Mouse (Mus musculus) G1E (cell line): ENCODE results near the gene 3830406C13Rik. TPM values are rescaled to one million over a fixed set of nuclear protein-coding genes. Genes with fewer than 3 reads are reported as not detected.

Experiments
- ATAC-seq: 2 replicates; pipeline ENCODE4 v1.8.0; 2016; ENCODE audit warnings: mild to moderate bottlenecking; ENCODE audit not compliant: insufficient number of reproducible peaks, poor library complexity, low FRiP score, severe bottlenecking; ENCODE audit errors: extremely low read depth
- DNase-seq: peaks from one replicate; pipeline ENCODE4 v3.0.0; 2012; ENCODE audit warnings: low spot score
- H3K27me3 ChIP-seq: 2 replicates; pipeline ENCODE4 v1.6.1; 2012; ENCODE audit warnings: mild to moderate bottlenecking, low read length, inconsistent platforms; ENCODE audit not compliant: insufficient read depth
- H3K36me3 ChIP-seq: replicated peaks from 2 replicates; pipeline ENCODE3; 2012; ENCODE audit warnings: mild to moderate bottlenecking, inconsistent platforms
- H3K4me1 ChIP-seq: 2 replicates; pipeline ENCODE4 v1.6.1; 2012; ENCODE audit warnings: low read depth, low read length, inconsistent platforms, mixed read lengths; ENCODE audit not compliant: insufficient read depth
- H3K4me3 ChIP-seq: 2 replicates; pipeline ENCODE4 v1.5.1; 2012; ENCODE audit warnings: low read depth, mild to moderate bottlenecking, inconsistent platforms, low read length, moderate library complexity, mixed read lengths
- H3K9me3 ChIP-seq: replicated peaks from 2 replicates; pipeline ENCODE4 v1.6.1; 2012; ENCODE audit warnings: inconsistent platforms
- CTCF ChIP-seq: IDR thresholded peaks from 2 replicates; pipeline ENCODE4 v1.5.1; 2012; ENCODE audit warnings: low read depth, low read length, inconsistent platforms, mixed read lengths
- GATA1 ChIP-seq: IDR thresholded peaks from 2 replicates; pipeline ENCODE4 v1.6.1; 2012; ENCODE audit warnings: borderline replicate concordance, low read length, inconsistent platforms, mixed read lengths
- GATA2 ChIP-seq: IDR thresholded peaks from 2 replicates; pipeline ENCODE4 v1.6.1; 2012; ENCODE audit warnings: low read depth, low read length, inconsistent platforms, borderline replicate concordance
- POLR2AphosphoS5 ChIP-seq: IDR thresholded peaks from 2 replicates; pipeline ENCODE4 v1.6.1; 2012; ENCODE audit warnings: low read depth, low read length, inconsistent platforms; ENCODE audit not compliant: insufficient replicate concordance
- TAL1 ChIP-seq: conservative IDR thresholded peaks from 2 replicates; pipeline ENCODE4 v1.6.1; 2012; ENCODE audit warnings: low read depth, low read length, inconsistent platforms, mixed read lengths
- polyA plus RNA-seq: library from polyadenylated mRNA; stranded (reverse); fragments of >175 nt; gene quantifications from 2 replicates; pipeline ENCODE4 v1.2.3, GENCODE M21; 2012
- total RNA-seq, 2 experiments: library from RNA; stranded (forward) in 1 of 2; stranded (reverse) in 1 of 2; fragments of 200-1000 nt in 1 of 2; fragments of >200 nt in 1 of 2; fragmentation: Nextera tagmentation in 1 of 2; gene quantifications; 2 replicates each; pipeline ENCODE4 v1.2.3; 2014 to 2017

The 3830406C13Rik gene
- total and polyA plus RNA-seq, 3 experiments: 3.1 to 52.1 (median 30.9) TPM

DNA sequence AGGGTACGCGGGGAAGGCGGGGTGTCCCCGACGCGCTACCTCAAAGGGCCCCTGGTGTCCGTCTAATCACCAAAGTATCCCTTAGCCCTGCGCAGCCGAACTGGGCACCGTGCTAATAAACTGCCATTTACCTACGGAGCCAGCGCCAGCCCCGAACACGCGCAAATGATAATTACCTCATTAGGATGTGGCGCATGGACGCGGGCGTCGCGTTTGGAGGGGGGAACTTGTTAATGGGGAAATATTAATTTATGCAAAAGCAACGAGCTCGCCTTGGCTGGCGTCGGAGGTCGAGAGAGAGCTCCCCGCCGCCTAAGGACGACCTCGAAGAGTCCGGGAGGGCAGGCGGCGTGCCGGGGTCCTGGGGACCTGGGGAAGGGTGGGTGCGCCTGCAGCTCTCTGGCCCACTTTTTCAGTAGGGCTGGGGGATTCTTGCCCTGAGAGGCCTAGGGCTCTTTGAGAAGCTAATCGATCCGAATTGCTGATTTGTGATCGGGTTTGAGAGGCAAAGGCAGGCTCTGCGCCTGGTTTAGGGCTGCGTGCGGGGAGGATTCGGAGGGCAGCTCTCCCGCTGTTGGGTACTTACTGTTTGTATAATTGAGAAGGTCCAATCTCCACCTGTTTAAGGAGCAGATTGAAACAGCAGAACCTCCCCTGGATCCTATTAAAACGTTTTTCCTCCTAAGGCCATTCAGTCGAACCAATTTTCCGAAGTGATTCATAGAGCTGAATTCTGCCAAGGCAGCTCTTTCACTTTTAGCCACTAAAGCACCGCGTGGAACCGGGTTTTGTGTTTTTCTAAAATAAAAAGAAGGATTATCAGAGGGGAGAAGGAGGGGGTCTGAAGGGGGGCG, 62.3 kb downstream of the 3830406C13Rik start:
- peaks cover 15% of the 10 kb centered on the region; the same call in 1 of the 2 replicates for H3K27me3 ChIP-seq
- peaks cover 36% of the 10 kb centered on the region for H3K9me3 ChIP-seq
- TF ChIP-seq CTCF: no peak
- TF ChIP-seq TAL1: no peak
- TF ChIP-seq GATA1: no peak
- TF ChIP-seq GATA2: no peak
- TF ChIP-seq POLR2AphosphoS5: no peak
- ATAC-seq: no peak
- no peak for DNase-seq
- no peak overlapping the region for H3K4me3 ChIP-seq
- H3K36me3 ChIP-seq: no peaks in the 10 kb centered on the region
- H3K4me1 ChIP-seq: no peaks in the 10 kb centered on the region

DNA sequence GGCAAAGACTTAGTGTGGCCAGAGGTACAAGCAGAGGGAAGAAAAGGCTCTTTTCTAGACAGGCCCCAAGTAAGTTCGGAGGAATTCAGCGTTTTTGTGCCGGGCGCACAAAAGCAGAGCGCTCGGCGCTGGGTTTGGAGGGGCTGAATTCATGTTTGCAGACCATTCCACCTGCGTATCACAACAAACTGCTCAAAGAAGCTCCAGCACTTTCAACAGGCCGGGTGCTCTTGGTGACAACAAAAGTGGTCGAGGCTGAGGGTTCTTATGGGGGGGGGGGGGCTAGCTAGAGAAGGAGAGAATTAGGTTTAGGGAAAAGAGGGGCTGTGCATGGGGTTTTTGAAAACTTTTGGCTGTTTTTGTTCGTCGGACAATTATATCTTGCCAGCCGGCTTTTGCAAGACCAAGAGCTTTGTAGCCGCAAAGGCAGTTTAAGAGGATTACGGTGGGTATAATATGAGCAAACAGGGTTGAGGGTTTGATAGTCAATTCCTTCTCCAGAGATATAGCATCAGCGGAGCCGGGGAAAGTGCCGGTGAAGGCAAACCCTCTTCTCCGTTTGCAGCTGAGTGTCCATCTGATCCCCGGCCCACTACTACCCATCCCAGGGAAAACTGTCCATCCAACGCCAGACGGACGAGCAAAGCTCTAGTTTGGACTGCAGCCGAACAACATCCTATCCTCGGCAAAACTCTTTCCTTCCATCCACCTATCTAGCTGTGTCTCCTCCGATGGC, 63.1 kb downstream of the 3830406C13Rik start:
- no peak for TF ChIP-seq CTCF
- TF ChIP-seq POLR2AphosphoS5: no peak
- TF ChIP-seq GATA1: no peak
- TF ChIP-seq GATA2: no peak
- no peak for TF ChIP-seq TAL1
- no peak overlapping the region for H3K4me3 ChIP-seq
- no peak for ATAC-seq

DNA sequence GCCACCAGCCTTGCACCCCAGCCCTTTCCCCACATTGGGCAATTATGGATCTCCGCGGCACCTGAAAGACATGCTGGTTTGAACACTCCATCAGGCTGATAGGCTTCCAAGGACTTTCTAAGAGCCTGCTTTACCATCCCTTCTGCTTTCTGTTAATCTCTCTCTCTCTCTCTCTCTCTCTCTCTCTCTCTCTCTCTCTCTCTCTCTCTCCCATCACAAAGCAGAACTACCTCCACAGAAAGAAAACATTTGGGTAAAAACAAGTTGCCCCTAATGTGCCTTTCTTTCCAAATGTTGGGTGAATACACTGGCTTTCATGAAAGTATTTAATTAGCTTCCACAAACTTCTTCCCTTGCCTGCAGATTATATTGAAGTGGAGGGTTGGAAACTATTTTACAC, 64.1 kb downstream of the 3830406C13Rik start, which contains the start of gene Fezf2:
Fezf2 (minus strand) TSS at position 101 of the 400 bp plus-strand sequence.
- no peaks in the 10 kb centered on the region for H3K4me1 ChIP-seq
- H3K9me3 ChIP-seq: peaks cover 31% of the 10 kb centered on the region
- no peak for ATAC-seq
- peaks cover 10% of the 10 kb centered on the region; the same call in 1 of the 2 replicates for H3K27me3 ChIP-seq
- no peak for DNase-seq
- H3K36me3 ChIP-seq: no peaks in the 10 kb centered on the region
- H3K4me3 ChIP-seq: no peak within 1 kb of the TSS
- TF ChIP-seq TAL1 (no peak), GATA1 (no peak), GATA2 (no peak), CTCF (no peak), POLR2AphosphoS5 (no peak)

More for the DNA sequence above, 63.1 kb downstream of the 3830406C13Rik start:
- H3K4me1 ChIP-seq: no peaks in the 10 kb centered on the region
- H3K36me3 ChIP-seq: no peaks in the 10 kb centered on the region
- no peak for DNase-seq
- H3K27me3 ChIP-seq: peaks cover 13% of the 10 kb centered on the region; the same call in 1 of the 2 replicates
- peaks cover 33% of the 10 kb centered on the region for H3K9me3 ChIP-seq

DNA sequence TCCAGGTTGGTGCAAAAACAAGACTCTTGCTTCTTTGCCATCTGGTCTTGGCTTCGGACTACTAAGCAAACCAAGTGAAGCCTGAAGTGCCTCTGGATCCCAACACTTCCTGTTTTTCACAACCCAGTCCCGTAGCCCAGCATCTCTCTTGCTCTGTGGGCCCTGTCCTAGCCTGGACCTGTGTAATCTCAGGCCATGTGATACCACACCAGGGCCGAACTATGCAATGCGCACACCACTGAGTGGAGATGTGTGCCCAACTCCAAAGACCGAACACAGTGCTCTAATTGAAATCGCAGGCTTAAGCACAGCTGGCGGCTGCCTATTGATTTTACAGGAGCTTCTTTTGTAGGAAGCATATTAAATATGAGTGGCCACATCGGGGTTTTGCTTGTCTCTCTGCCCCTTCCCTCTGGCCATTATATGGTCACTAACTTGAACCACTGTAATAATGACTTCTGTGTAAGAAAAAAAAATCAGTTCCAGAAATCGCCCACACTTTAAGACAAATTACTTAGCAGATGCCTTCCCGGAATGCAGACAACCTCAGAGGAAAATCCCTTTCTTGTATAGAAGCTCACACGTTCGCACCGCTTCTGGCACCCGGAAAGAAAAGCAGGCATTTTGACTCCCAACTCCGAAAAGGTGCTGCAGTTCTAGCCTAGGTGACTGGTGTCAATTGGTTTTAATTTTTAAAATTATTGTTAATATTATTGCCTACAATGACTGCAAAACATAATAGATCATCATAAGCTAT, 65.5 kb downstream of the 3830406C13Rik start:
- H3K27me3 ChIP-seq: peaks cover 7% of the 10 kb centered on the region; the same call in 1 of the 2 replicates
- no peaks in the 10 kb centered on the region for H3K4me1 ChIP-seq
- TF ChIP-seq POLR2AphosphoS5: no peak
- no peak for TF ChIP-seq GATA2
- TF ChIP-seq CTCF: no peak
- TF ChIP-seq GATA1: no peak
- no peak for TF ChIP-seq TAL1
- H3K36me3 ChIP-seq: no peaks in the 10 kb centered on the region
- no peak overlapping the region for H3K4me3 ChIP-seq
- DNase-seq (no peak), ATAC-seq (no peak)
- peaks cover 18% of the 10 kb centered on the region for H3K9me3 ChIP-seq

DNA sequence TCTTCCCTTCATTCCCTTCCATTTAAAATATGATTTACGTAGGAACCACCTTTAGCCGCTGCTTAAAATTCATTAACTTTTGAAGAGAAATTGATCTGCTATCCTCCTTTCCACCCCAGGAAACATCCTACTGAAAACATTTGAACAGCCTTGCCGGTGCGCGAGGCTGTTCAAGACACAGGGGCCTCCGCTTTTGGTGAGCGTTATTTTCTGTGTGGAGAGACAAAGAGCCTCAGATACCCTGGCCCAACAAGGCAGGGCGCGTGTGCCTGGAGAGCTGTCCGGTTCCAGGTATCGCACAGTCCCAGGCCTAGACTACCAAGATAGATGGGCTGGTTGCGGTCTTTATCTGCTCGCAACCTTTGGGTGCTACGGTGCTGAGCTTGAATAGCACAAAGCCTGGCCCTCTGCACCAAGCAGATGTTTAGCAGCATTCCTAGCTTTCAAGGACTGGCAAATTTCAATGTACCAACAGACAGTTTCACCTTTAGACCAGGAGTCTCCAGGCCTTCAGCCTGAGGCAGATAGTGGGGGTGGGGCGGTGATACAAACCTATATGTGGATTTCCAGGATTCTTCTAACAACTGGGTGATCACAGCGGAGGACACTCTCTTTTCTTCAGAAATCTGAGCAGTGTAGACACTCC, 66.4 kb downstream of the 3830406C13Rik start:
- Histone ChIP-seq H3K27me3 (peaks cover 7% of the 10 kb centered on the region; the same call in 1 of the 2 replicates), H3K9me3 (peaks cover 12% of the 10 kb centered on the region), H3K36me3 (no peaks in the 10 kb centered on the region), H3K4me1 (no peaks in the 10 kb centered on the region), H3K4me3 (no peak overlapping the region)
- no peak for TF ChIP-seq TAL1
- no peak for TF ChIP-seq GATA1
- TF ChIP-seq CTCF: no peak
- no peak for TF ChIP-seq GATA2
- TF ChIP-seq POLR2AphosphoS5: no peak
- DNase-seq: no peak
- no peak for ATAC-seq

Other genes with a start within 250 kb of the 3830406C13Rik start
- gene Gm49355, start 197 bp upstream of the 3830406C13Rik start, total RNA-seq (2014; fragmentation: Nextera tagmentation): 0.83 TPM in 1 of 2 replicates, not detected in the other
- gene Gm49355, start 197 bp upstream of the 3830406C13Rik start, total RNA-seq (2017): not detected in 2 replicates
- not detected in 2 replicates for gene Gm49355, start 197 bp upstream of the 3830406C13Rik start, polyA plus RNA-seq
- not detected in 2 replicates for gene Fezf2, start 64.0 kb downstream of the 3830406C13Rik start, total RNA-seq (2014; fragmentation: Nextera tagmentation)
- 0.11 TPM in 1 of 2 replicates, not detected in the other for gene Fezf2, start 64.0 kb downstream of the 3830406C13Rik start, total RNA-seq (2017)
- gene Fezf2, start 64.0 kb downstream of the 3830406C13Rik start, polyA plus RNA-seq: not detected in 2 replicates